Mouse (Mus musculus): ENCODE data around the gene 1110059E24Rik.
"Not testable (repeated sequence)": the region's sequence is repeated elsewhere in the genome, so short reads cannot be mapped to it uniquely, and the experiment has no call there.

Gene 1110059E24Rik

GRCm38 (mm10) chr19:21652285-21653171 is at the start of gene 1110059E24Rik:
TSS of gene 1110059E24Rik (minus strand) at chr19:21652976.
- DNase-seq (ENCODE audit: low read depth, low spot score), result peak; percentile 99

DNA sequence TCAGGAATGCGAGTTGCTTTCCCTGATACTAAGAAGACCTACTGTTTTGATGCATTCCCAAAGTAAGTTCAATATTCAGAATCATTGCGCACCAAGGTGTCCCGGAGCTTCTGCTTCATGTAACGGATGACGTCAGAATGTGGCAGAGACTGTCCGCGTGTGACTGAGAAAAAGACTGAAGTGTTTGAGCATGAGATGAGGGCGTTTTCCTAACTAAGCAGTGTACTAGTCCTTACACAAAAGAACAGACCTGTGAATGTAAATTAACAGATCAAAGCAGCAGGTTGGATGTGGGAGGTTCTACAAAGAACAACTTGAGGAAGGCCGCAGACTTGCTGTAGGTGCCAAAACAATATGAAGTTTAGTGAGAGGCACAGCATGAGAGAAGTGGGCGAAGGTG is 28.2 kb upstream of the 1110059E24Rik start:
- peak; percentile 32 for DNase-seq (ENCODE audit: low read depth, low spot score)

DNA sequence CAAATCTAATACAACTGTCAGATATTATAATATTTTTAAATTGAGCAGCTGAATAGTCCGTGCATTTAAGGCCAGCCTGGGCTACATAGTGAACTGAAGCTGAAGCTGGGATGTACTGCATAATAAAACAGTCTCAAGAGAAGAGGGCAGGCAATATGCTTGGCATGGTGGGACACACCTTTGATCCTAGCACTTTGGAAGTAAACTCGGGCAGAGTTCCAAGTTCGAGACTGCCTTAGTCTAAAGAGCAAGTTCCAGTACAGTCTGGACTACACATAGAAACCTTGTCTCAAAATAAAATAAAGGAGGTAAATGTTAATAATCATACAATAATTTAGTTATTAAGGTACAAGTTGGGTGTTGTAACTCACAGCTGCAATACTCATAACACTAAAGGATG is 27.3 kb upstream of the 1110059E24Rik start:
- DNase-seq (ENCODE audit: low read depth, low spot score), result no peak

- no peak for DNase-seq (ENCODE audit: low read depth, low spot score)
Measured at GRCm38 (mm10) chr19:21674354-21675096, 21.7 kb upstream of the 1110059E24Rik start.

- no peak for DNase-seq (ENCODE audit: low read depth, low spot score)
Measured at GRCm38 (mm10) chr19:21669650-21670049, 16.9 kb upstream of the 1110059E24Rik start.

- DNase-seq (ENCODE audit: low read depth, low spot score), result no peak
Measured at GRCm38 (mm10) chr19:21663756-21664456, 11.1 kb upstream of the 1110059E24Rik start.

GRCm38 (mm10) chr19:21660734-21661133 is 8.0 kb upstream of the 1110059E24Rik start:
- DNase-seq (ENCODE audit: low read depth, low spot score), result peak; percentile 61

- DNase-seq (ENCODE audit: low read depth, low spot score), result no peak
Measured at GRCm38 (mm10) chr19:21654788-21655187, 2.0 kb upstream of the 1110059E24Rik start.

DNA sequence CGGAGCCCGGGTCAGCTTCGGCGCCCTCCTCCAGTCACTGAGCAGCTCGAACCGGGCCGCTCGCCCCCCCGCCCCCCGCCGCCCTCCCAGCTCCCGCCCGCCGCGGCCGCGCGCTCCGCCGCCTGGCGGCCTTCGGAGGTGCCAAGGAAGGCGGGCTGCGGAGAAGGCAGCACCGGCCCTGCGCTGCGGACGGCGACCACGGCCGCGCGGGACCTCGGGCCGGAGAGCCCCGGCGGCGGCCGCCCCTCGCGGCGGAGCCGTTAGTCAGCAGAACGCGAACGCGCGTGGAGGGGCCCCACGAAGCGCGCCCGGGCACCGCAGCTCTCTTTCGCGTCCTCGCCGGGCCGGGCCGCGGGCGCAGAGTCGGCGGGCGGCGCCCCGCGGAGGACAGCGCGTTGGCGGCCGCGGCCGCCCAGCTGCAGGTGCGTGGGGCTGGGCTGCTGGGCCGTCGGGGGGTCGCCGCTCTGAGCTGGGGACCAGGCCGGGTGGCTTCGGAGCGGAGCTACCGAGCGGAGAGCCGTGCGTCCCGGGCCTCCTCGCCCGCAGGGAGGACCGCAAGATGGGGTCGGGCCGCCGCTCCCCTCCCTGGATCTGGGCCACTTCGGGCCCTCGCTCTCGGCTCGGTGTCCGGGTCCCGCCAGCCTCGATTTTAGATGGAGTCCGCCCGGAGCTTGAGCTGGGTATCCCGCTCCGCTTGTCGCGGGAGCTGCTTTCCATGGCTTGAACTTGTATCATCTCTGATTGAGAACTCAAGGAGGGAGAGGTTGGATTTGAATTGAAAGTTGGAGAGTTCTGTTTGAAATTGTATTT is 601 bp upstream of the 1110059E24Rik start, which contains the start of gene Abhd17b:
TSS of gene Abhd17b (plus strand) at position 14 of the 810 bp plus-strand sequence.
- DNase-seq (ENCODE audit: low read depth, low spot score), result peak; percentile 56

DNA sequence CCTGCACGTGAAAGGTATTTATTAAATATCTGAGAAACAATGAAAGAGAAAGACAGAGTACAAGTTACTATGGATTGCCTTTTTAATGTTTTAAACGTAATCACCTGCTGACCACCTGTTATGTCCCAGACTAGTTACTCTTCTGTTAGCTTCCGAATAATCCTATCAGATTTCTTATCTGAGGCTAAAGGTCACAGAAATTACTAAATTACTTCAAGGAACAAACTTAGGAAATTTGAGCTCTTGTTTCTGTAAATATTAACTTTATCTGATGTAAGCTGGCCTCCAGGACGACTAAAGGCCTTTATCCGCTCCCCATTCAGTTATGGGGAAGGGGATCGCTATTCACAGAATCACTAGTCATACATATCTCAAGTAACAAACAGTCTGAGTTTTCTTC is 1.1 kb downstream of the 1110059E24Rik start:
- DNase-seq (ENCODE audit: low read depth, low spot score), result no peak

DNA sequence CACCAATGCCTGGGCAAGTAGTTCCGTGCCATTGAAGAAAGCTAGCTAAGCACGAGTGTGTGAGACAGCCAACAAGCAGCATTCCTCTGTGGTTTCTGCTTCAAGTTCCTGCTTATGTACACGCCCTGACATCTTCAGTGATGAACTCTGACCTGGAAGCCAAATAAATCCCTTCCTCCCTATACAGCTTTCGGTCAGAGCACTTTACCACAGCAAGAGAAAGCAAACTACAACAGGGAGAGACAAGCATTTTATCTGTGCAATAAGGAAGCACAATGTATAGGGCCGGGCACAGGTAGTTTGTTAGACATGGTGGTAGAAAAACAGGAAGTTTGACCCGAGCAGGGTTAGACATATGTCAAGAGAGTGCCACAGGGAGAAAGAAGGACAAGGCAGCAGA is 6.6 kb downstream of the 1110059E24Rik start:
- no peak for DNase-seq (ENCODE audit: low read depth, low spot score)

- no peak for DNase-seq (ENCODE audit: low read depth, low spot score)
Measured at GRCm38 (mm10) chr19:21645301-21645700, 7.5 kb downstream of the 1110059E24Rik start.

DNA sequence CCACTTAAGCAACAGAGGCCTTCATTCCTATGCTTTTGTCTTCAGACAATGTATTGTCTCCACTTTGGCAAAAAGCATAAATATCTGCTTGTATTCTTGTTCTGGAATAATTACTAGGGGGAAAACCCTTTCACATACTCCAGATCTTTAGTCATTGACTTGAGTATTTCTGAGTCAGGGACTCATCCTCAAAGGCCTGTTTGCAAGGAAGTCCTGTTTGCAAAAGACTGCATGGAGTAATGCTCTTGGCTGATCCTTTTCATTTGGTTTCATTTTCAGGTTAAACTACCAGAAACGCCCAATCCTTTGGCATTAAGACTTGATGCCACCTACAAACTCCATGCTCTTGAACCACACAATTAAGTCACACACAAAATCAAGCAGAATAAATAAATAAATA is 8.8 kb downstream of the 1110059E24Rik start:
- no peak for DNase-seq (ENCODE audit: low read depth, low spot score)

GRCm38 (mm10) chr19:21637672-21638071 is 15.1 kb downstream of the 1110059E24Rik start:
- no peak for DNase-seq (ENCODE audit: low read depth, low spot score)

DNA sequence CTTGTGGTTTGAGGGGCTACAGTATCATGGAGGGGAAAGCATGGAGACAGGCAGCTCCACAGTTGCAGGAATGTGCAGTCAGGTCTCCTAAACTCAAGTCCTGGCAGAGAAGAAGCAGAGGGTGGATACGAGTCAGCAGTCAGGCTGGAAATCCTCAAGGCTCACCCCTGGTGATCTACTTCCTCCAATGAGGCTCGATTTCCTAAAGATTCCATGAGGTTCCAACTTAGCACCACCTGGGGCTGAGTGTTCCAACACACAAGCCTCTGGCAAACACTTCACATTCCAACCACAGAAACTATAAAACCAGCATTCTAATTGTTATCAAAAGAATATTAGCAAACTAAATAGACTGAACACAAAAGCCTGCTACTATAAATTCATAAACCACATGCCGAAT is 15.9 kb downstream of the 1110059E24Rik start:
- DNase-seq (ENCODE audit: low read depth, low spot score), result no peak

- DNase-seq (ENCODE audit: low read depth, low spot score), result no peak
Measured at GRCm38 (mm10) chr19:21635406-21635805, 17.4 kb downstream of the 1110059E24Rik start.

- DNase-seq (ENCODE audit: low read depth, low spot score), result no peak
Measured at GRCm38 (mm10) chr19:21630656-21631331, 22.0 kb downstream of the 1110059E24Rik start.

DNA sequence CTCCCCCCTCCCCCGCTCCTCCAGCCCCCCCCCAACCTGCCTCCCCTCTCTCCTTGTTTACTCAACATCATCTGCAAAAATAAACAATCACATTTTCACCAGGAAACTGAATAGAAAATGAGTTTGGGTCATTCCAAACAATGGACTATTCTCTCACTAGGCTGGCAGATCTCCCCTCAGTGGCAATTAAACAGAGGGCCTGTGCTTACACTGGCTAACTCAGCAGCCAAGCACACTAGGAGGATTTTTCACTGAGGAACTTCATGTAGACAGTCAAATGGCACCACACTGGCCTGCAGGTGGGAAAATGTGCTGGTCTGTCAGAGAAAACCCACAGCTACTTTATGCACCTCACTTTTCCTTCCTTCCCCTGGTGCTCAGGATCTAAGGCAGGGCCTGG is 23.3 kb downstream of the 1110059E24Rik start:
- DNase-seq (ENCODE audit: low read depth, low spot score), result peak; percentile 80

DNA sequence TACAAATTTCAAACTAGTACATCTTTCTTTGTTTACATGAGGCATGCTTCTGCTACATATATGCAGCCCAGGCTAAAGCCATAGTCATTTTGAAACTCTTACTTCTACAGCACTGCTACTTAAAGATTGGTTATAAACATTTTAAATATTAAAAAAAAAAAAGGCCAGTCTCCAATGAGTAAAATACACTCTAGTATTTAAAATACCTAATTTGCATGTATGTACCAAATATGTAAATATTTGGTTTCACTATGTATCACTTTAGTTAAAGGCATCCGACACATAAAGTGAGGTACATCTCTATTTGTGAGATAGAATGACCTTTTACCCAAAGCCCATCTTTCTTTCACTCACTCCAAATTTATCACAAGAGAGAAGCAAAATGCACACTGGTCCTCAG is 23.7 kb downstream of the 1110059E24Rik start:
- DNase-seq (ENCODE audit: low read depth, low spot score), result no peak

- DNase-seq (ENCODE audit: low read depth, low spot score), result not testable (repeated sequence)
Measured at GRCm38 (mm10) chr19:21628440-21628839, 24.3 kb downstream of the 1110059E24Rik start.

Measured in brain, adult 2 months (tissue).